Mouse (Mus musculus) hematopoietic stem cell, adult 5-6 weeks (primary cell): ENCODE data around the gene Wdr20rt. TPM values are rescaled to one million over a fixed set of nuclear protein-coding genes. Genes with fewer than 3 reads are reported as not detected.
A peak's percentile ranks its signal among the peaks of the same experiment; 100 is the strongest.
"Not testable (repeated sequence)": the region's sequence is repeated elsewhere in the genome, so short reads cannot be mapped to it uniquely, and the experiment has no call there.

ENCODE experiments used
- ATAC-seq, 2 experiments: fragments of 125-278 bp in 1 of 2; replicated peaks in 1 of 2; 2 replicates each; pipeline ENCODE4 v1.8.0; 2016 to 2017; ENCODE audit warnings: inconsistent platforms in 2 of 2, mild to moderate bottlenecking in 2 of 2, moderate number of reproducible peaks in 2 of 2, low read depth in 1 of 2, moderate TSS enrichment in 1 of 2; ENCODE audit not compliant: low FRiP score in 2 of 2, poor library complexity in 2 of 2, severe bottlenecking in 2 of 2, insufficient read depth in 1 of 2, low TSS enrichment in 1 of 2
- total RNA-seq: library from RNA; stranded (forward); fragments of 172-1452, 232-1000 nt; gene quantifications from 2 replicates; pipeline ENCODE4 v1.2.3, GENCODE M21; 2017

Gene Wdr20rt
- not detected in 2 replicates for total RNA-seq

DNA sequence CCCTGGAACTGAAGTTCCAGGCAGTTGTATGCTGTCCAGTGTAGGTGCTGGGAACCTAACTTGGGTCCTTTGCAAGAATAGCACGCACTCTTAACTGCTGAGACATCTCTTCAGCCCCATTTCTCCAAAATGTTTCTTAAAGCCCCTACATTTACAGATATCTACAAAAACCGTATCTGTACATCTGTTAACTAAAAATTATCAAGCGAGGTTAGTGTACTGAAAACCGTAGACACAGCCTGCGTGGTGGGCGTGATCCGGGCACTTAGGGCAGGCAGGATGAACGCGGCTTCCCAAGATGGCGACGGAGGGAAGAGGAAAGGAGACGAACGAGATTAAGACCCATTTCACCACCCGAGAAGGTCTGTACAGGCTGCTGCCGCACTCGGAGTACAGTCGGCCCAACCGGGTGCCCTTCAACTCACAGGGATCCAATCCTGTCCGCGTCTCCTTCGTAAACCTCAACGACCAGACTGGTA is at the start of gene Wdr20rt:
Gene Wdr20rt, plus strand, starts transcription at position 51 of the 479 bp plus-strand sequence.
- no peak for ATAC-seq

- no peak for ATAC-seq
Measured at GRCm38 (mm10) chr12:65187365-65187764, 38.0 kb upstream of the Wdr20rt start.

DNA sequence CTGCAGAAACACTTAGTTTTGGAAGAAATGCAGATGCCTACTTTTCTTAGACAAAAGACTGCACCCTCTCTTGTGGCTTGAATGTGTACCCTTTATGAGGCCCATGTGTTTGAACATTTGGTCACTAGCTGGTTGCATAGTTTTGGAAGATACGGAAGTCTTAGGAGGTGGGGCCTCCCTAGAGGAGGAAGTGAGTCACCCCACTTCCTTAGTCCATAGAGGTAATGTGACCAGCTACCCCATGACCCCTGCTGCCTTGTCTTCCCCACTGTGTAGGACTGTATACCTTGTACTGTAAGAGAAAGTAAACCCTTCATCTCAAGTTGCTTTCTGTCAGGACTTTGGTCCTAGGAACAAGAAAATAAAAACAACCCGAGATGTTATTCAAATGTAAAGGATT is 36.1 kb upstream of the Wdr20rt start:
- no peak for ATAC-seq

DNA sequence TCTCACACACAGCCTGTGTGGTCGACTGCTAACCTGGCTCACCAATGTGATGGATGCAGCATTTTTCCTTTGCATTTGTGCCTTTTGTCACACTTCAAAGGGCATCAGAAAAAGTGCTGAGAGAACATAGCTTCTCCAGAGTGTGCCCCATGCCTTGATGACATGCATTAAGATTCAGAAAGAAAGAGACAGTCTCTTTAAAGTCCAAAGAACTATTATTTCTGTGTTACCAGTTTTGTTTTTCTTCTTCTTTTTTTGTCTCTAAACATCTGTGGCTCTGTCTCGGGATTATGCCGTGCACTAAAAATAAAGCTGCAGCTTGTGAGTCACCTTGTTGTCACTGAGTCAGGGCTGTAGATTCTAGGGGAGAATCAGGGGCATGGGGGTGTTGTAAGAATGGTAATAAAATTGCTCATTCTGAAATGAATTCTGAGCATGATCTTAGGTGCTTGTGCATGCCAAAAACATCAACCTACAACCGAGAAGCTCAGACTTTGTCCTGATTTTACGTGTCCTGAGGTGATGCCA is 31.2 kb upstream of the Wdr20rt start:
- no peak for ATAC-seq

GRCm38 (mm10) chr12:65201812-65202211 is 23.5 kb upstream of the Wdr20rt start:
- ATAC-seq, result no peak

GRCm38 (mm10) chr12:65206431-65206830 is 18.9 kb upstream of the Wdr20rt start:
- ATAC-seq, result no peak

DNA sequence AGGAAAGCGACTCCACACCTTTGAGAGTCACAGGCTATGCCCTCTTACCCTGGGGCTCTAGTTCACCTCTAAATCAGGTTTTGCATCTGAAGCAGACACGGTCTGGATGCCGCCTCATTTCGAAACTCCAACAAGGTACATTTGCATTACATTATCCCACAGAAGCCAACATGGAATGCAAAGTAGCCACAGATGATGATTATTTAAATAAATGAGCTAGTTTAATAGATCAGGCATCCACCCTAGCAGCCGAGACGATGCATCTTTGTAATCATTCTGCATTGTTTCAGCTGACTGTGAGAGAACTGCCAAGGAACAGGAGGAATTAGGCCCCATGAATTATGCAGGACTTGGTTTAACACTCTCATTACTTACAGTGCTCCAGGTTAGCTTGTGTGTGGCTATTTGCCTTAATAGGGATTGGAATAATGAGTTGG is 8.9 kb upstream of the Wdr20rt start:
- ATAC-seq, result no peak

- ATAC-seq, result no peak
Measured at GRCm38 (mm10) chr12:65228628-65229027, 3.3 kb downstream of the Wdr20rt start.

GRCm38 (mm10) chr12:65229041-65229440 is 3.7 kb downstream of the Wdr20rt start:
- no peak for ATAC-seq

GRCm38 (mm10) chr12:65232801-65233200 is 7.5 kb downstream of the Wdr20rt start:
- not testable (repeated sequence) for ATAC-seq

DNA sequence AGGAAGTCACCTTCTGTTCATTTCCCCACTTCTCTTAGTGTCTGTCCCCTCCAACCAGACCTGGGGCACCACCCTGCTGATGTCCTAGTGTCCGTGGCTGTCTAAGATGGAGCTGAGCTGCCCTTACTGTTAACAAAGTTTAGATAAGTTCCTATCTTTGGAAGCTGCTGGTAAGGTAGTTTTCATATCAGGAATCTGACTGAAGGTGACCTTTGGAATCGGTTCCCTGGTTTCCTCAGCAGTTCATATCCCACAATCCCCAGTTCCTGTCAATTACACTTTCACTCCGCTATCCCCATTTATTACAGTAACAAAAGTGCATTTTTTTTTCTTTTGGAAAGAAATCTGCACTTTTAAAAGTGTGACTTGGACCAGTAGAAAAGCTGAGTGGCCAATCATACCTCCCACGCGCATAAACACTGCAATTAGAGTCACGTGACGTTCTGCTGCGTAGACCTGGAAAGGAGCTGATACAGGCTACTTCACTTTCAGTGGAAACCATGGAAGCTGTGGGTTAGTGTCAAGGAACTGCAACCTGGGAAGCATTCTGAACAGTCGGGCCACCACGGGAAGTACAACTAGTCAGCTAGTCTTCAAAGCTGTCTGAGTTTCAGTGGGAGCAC is 24.9 kb downstream of the Wdr20rt start:
- ATAC-seq, result no peak

DNA sequence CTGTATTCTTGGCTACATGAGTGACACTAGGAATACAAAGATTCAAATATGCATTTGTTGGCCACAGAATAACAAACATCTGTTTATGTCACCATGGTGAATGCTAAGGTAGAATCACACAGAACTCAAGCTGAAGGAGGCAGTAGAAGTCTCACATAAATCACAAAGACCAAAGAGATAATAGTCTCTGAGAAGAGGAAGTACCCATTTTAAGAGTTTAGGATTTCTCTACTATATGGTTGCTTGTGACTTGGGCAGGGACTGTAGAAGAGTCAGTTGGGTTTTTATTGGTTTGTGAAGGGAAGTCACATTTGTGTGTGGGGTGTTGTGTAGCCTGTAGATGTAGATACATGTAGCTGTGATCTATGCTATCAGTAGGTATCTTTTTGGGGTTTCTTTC is 31.6 kb downstream of the Wdr20rt start:
- no peak for ATAC-seq

DNA sequence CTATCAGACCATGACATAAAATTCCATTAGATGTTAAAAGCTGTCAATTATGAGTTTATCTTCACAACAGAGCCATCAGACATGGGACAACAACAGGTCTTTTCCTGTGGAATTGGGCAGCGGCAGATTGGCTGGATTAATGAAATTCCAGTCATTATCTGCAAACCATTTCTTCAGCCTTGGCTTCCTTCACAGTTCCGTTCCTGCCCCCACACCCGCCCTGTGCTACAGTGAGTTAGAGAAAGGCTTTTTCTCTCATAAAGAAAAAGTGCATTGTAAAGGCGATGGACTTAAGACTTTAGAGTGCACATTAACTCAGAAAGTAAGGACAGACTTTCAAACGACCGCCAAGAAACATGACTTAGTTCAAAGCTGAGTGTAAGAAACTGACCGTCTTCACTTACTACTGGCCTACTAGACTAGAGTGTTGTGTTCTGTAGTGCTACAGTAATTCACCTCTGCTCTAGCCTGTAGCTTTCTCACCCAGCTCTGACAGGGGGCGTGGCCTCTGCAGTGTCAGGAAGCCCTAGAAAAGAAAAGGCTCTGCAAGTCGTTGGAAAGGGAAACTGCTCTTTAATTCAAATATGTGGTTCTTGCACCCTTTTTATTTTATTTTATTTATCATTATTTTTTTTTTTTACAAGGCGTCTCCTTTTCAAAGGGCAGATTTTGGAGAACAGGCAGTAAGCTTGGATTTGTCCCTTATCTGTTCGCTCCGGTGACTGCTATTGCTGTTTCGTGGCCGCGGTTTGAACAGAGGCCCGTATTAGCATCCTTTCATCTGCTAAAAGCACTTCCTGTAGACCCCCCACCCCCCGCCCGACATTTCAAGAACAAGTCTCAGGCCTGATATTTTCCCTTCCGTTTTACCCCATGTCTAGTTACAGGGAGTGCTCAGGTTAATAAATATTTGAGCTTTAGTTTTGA is 33.2 kb downstream of the Wdr20rt start:
- peak; percentile 69 to 96; a peak in 3 of 4 replicates for ATAC-seq

- ATAC-seq, result peak; percentile 14 to 25; a peak in 1 of 4 replicates
Measured at GRCm38 (mm10) chr12:65259139-65260111, 34.1 kb downstream of the Wdr20rt start.

DNA sequence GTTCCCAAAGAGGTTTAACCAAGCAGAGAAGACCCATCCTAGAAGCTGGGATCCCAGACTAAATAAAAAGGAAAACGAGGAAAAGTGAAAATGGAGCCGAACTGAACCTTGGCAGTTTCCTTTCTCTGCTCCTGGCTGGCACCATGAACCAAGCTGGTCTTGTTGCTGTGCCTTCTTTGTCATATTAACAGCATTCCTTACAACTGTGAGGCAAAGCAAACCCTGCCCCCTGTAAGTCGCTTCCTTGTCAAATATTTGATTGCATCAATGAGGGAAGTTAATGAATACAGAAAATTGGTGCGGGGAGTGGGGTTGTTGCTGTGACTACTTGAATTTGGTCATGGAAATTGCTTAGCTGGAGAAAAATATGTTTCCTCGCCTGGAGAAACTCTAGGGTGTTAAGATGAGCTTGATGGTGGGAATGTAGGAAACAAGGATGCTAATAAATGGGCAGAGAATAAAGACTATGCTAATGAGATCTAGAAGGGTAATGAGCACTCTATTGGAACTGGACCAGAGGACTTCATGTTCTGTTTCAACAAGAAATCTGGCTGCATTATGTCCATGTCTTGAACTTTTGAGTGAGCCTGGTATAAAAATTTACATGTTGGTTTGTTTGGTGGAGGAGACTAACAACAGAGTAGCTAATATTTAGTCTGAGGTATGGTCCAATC is 43.1 kb downstream of the Wdr20rt start:
- ATAC-seq, result no peak

GRCm38 (mm10) chr12:65269406-65269805 is 44.1 kb downstream of the Wdr20rt start:
- ATAC-seq, result no peak
